Mouse (Mus musculus) CH12.LX (cell line): ENCODE results near the gene Zpr1. TPM values are rescaled to one million over a fixed set of nuclear protein-coding genes. Genes with fewer than 3 reads are reported as not detected.

Source experiments
- DNase-seq: peaks from one replicate; pipeline ENCODE4 v3.0.0-alpha.2; 2013; ENCODE audit errors: extremely low read depth
- H3K27ac ChIP-seq: 2 replicates; pipeline ENCODE4 v1.5.1; 2012; ENCODE audit warnings: low read depth, mild to moderate bottlenecking, control low read depth, moderate library complexity; ENCODE audit not compliant: insufficient read depth
- H3K27me3 ChIP-seq: replicated peaks from 2 replicates; pipeline ENCODE3; 2012; ENCODE audit warnings: inconsistent platforms
- H3K36me3 ChIP-seq, 2 experiments: replicated peaks in 1 of 2; 2 replicates each; pipeline versions ENCODE3 to v1.6.1; 2012; ENCODE audit warnings: inconsistent platforms in 1 of 2, low read length in 1 of 2, mild to moderate bottlenecking in 1 of 2, mixed read lengths in 1 of 2, moderate library complexity in 1 of 2; ENCODE audit not compliant: control insufficient read depth in 1 of 2, insufficient read depth in 1 of 2
- H3K4me1 ChIP-seq, 2 experiments: 2 replicates each; pipeline ENCODE4 v1.6.1; 2012; ENCODE audit warnings: inconsistent platforms in 1 of 2, moderate library complexity in 1 of 2; ENCODE audit not compliant: insufficient read depth in 2 of 2, control insufficient read depth in 1 of 2
- H3K4me2 ChIP-seq: 2 replicates; pipeline ENCODE4 v1.6.1; 2012; ENCODE audit warnings: low read depth, mild to moderate bottlenecking, control low read depth; ENCODE audit not compliant: poor library complexity, insufficient read depth, severe bottlenecking
- H3K4me3 ChIP-seq, 3 experiments: fragments of 150-350 bp in 1 of 3; sonication (generic) in 1 of 3; replicated peaks in 1 of 3; 2 replicates each; pipeline versions ENCODE3 to v1.5.1; 2011 to 2012; ENCODE audit warnings: low read depth in 2 of 3, low read length in 2 of 3, mild to moderate bottlenecking in 2 of 3, moderate library complexity in 2 of 3, control low read depth in 1 of 3, improper control_type of control experiment in 1 of 3, inconsistent platforms in 1 of 3, mixed read lengths in 1 of 3; ENCODE audit not compliant: poor library complexity in 1 of 3
- H3K79me2 ChIP-seq: replicated peaks from 2 replicates; pipeline ENCODE4 v1.6.1; 2012; ENCODE audit warnings: mild to moderate bottlenecking, moderate library complexity; ENCODE audit not compliant: control insufficient read depth, poor library complexity, insufficient read depth, severe bottlenecking; ENCODE audit errors: extremely low read depth
- H3K9ac ChIP-seq: 2 replicates; pipeline ENCODE4 v1.6.1; 2012; ENCODE audit warnings: low read depth, mild to moderate bottlenecking, control low read depth, moderate library complexity; ENCODE audit not compliant: insufficient read depth
- H3K9me3 ChIP-seq: replicated peaks from 2 replicates; pipeline ENCODE3; 2012; ENCODE audit warnings: low read length, inconsistent platforms, mixed read lengths
- CHD2 ChIP-seq: IDR thresholded peaks from 2 replicates; pipeline ENCODE4 v1.6.1; 2011; ENCODE audit warnings: low read length, improper control_type of control experiment
- CTCF ChIP-seq, 2 experiments: IDR thresholded peaks in 1 of 2; conservative IDR thresholded peaks in 1 of 2; 2 replicates each; pipeline ENCODE4 v1.5.1; 2011 to 2012; ENCODE audit warnings: low read depth in 2 of 2, low read length in 2 of 2, improper control_type of control experiment in 1 of 2, inconsistent platforms in 1 of 2, mild to moderate bottlenecking in 1 of 2, moderate library complexity in 1 of 2
- E2F4 ChIP-seq: IDR thresholded peaks from 2 replicates; pipeline ENCODE4 v1.6.1; 2011; ENCODE audit warnings: low read depth, low read length, improper control_type of control experiment; ENCODE audit not compliant: insufficient replicate concordance
- EP300 ChIP-seq: IDR thresholded peaks from 2 replicates; pipeline ENCODE4 v1.6.1; 2011; ENCODE audit warnings: low read length, improper control_type of control experiment
- JUN ChIP-seq: IDR thresholded peaks from 2 replicates; pipeline ENCODE4 v1.6.1; 2011; ENCODE audit warnings: low read depth, mild to moderate bottlenecking, low read length, improper control_type of control experiment, moderate library complexity; ENCODE audit not compliant: insufficient read depth
- KAT2A ChIP-seq: IDR thresholded peaks from 2 replicates; pipeline ENCODE4 v1.6.1; 2012; ENCODE audit warnings: low read length, improper control_type of control experiment, inconsistent platforms; ENCODE audit not compliant: insufficient replicate concordance
- MAFK ChIP-seq: IDR thresholded peaks from 2 replicates; pipeline ENCODE4 v1.6.1; 2011; ENCODE audit warnings: low read length, improper control_type of control experiment; ENCODE audit not compliant: insufficient replicate concordance
- MAX ChIP-seq: IDR thresholded peaks from 2 replicates; pipeline ENCODE4 v1.6.1; 2011; ENCODE audit warnings: low read length, improper control_type of control experiment
- MYC ChIP-seq: IDR thresholded peaks from 2 replicates; pipeline ENCODE4 v1.6.1; 2011; ENCODE audit warnings: low read depth, mild to moderate bottlenecking, improper control_type of control experiment, low read length
- PAX5 ChIP-seq: IDR thresholded peaks from 2 replicates; pipeline ENCODE4 v1.6.1; 2012; ENCODE audit warnings: low read length, inconsistent platforms, mixed read lengths
- POLR2AphosphoS2 ChIP-seq: IDR thresholded peaks from 2 replicates; pipeline ENCODE4 v1.6.1; 2011; ENCODE audit warnings: low read depth, low read length, improper control_type of control experiment
- RAD21 ChIP-seq: IDR thresholded peaks from 2 replicates; pipeline ENCODE4 v1.6.1; 2011; ENCODE audit warnings: low read depth, mild to moderate bottlenecking, low read length, improper control_type of control experiment, moderate library complexity
- RCOR1 ChIP-seq: conservative IDR thresholded peaks from 2 replicates; pipeline ENCODE4 v1.6.1; 2012; ENCODE audit warnings: low read depth, mild to moderate bottlenecking, inconsistent platforms, low read length, improper control_type of control experiment
- SIN3A ChIP-seq: IDR thresholded peaks from 2 replicates; pipeline ENCODE4 v1.6.1; 2012; ENCODE audit warnings: low read length, improper control_type of control experiment, inconsistent platforms
- SMC3 ChIP-seq: IDR thresholded peaks from 2 replicates; pipeline ENCODE4 v1.6.1; 2011; ENCODE audit warnings: low read depth, low read length, improper control_type of control experiment
- TBP ChIP-seq: conservative IDR thresholded peaks from 2 replicates; pipeline ENCODE4 v1.6.1; 2011; ENCODE audit warnings: low read depth, low read length, improper control_type of control experiment
- TCF12 ChIP-seq: IDR thresholded peaks from 2 replicates; pipeline ENCODE4 v1.6.1; 2014; ENCODE audit warnings: low read depth, mild to moderate bottlenecking, inconsistent platforms, low read length, improper control_type of control experiment
- UBTF ChIP-seq: IDR thresholded peaks from 2 replicates; pipeline ENCODE4 v1.6.1; 2012; ENCODE audit warnings: low read depth, mild to moderate bottlenecking, inconsistent platforms, low read length, improper control_type of control experiment, moderate library complexity
- USF1 ChIP-seq: IDR thresholded peaks from 2 replicates; pipeline ENCODE4 v1.6.1; 2014; ENCODE audit warnings: low read depth, mild to moderate bottlenecking, inconsistent platforms, low read length, improper control_type of control experiment
- ZC3H11A ChIP-seq: IDR thresholded peaks from 2 replicates; pipeline ENCODE4 v1.6.1; 2012; ENCODE audit warnings: low read depth, mild to moderate bottlenecking, inconsistent platforms, low read length, improper control_type of control experiment
- ZKSCAN1 ChIP-seq: IDR thresholded peaks from 2 replicates; pipeline ENCODE4 v1.6.1; 2012; ENCODE audit warnings: low read depth, inconsistent platforms, low read length, improper control_type of control experiment, borderline replicate concordance
- ZNF384 ChIP-seq: IDR thresholded peaks from 2 replicates; pipeline ENCODE4 v1.6.1; 2012; ENCODE audit warnings: low read depth, low read length, improper control_type of control experiment, inconsistent platforms
- dilution Hi-C: fragments of 300-500 bp; cut with MboI; formaldehyde crosslinking; loops from 2 replicates; pipeline ENCODE4 v1.14.3; 2020; ENCODE audit warnings: low sequenced_read_pairs; ENCODE audit not compliant: extremely low pct_unique_long_range_greater_than_20kb, extremely low pct_ligation_motif_present
- in situ Hi-C: fragments of 300-500 bp; cut with MboI; formaldehyde crosslinking; loops from 3 replicates; pipeline ENCODE4 v1.14.3; 2019; ENCODE audit warnings: low sequenced_read_pairs, low pct_ligation_motif_present, low pct_unique_long_range_greater_than_20kb, mixed read lengths
- polyA plus RNA-seq: library from polyadenylated mRNA; unstranded; fragments of >175 nt; gene quantifications from 2 replicates; pipeline ENCODE4 v1.2.1, GENCODE M21; 2012; ENCODE audit warnings: low read depth; ENCODE audit not compliant: insufficient read length
- total RNA-seq, 2 experiments: library from RNA; depleted of rRNA; stranded (reverse); fragments of 300-350 nt in 1 of 2; fragments of >200 nt in 1 of 2; gene quantifications; 2 replicates each; pipeline ENCODE4 v1.2.3; 2012 to 2014

The Zpr1 gene
- total and polyA plus RNA-seq, 3 experiments = 46.0 to 108 (median 66.8) TPM

DNA sequence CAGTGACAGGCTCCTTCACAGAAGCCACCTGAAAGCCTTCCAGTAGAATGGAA, 37.4 kb upstream of the Zpr1 start, which contains the start of gene Apoc3:
Apoc3 (minus strand) TSS at position 41 of the 53 bp plus-strand sequence.
- no peak within 1 kb of the TSS for H3K4me3 ChIP-seq
- H3K9me3 ChIP-seq = no peaks in the 10 kb centered on the region
- H3K79me2 ChIP-seq = no peaks in the 10 kb centered on the region
- peaks cover 19% of the 10 kb centered on the region for H3K27me3 ChIP-seq
- H3K9ac ChIP-seq = no peak within 1 kb of the TSS
- H3K4me2 ChIP-seq = no peak within 1 kb of the TSS
- H3K36me3 ChIP-seq = no peaks in the 10 kb centered on the region
- DNase-seq = no peak
- no peaks in the 10 kb centered on the region; a peak in 1 of 4 replicates for H3K4me1 ChIP-seq
- H3K27ac ChIP-seq = no peak within 1 kb of the TSS
- in situ Hi-C loops (no loop called here), dilution Hi-C loops (no loop called here)
- TF ChIP-seq PAX5 (no peak), CTCF (conservative IDR thresholded peaks at IDR 0.05 in 1 of 2, IDR thresholded peaks at IDR 0.05 in 1 of 2; ENCODE audit: low read depth in 2 of 2, low read length in 2 of 2) (no peak), EP300 (no peak), E2F4 (no peak), SMC3 (no peak), JUN (no peak), MYC (no peak), ZNF384 (no peak), UBTF (no peak), SIN3A (no peak), POLR2AphosphoS2 (no peak), MAFK (no peak), ZC3H11A (no peak)

DNA sequence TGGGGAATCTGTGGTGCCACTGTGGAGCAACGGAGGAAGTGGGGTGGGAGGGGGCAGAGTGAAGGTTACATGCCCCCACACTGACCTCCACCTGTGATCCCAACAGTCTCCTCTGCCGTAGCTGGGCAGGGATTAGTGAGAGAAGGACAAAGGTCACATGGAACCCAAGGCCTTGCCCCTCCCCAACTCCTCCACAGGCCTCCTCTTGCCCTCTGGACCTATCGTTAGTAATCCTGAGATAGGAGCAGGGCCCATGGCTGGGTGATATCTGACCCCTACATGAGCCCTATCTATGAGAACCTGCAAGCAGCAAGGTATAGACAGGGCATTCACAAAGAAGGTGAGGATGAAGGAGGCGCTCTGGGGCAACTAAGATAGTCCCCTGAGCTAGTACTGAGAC, 37.2 kb upstream of the Zpr1 start:
- H3K9me3 ChIP-seq = no peaks in the 10 kb centered on the region
- in situ Hi-C loops (no loop called here), dilution Hi-C loops (no loop called here)
- no peaks in the 10 kb centered on the region for H3K36me3 ChIP-seq
- no peak for DNase-seq
- TF ChIP-seq ZKSCAN1 (no peak), TBP (no peak), TCF12 (no peak), RAD21 (no peak), PAX5 (no peak), ZC3H11A (no peak), EP300 (no peak), USF1 (no peak), MAFK (no peak), CHD2 (no peak), MAX (no peak), ZNF384 (no peak), KAT2A (no peak), CTCF (conservative IDR thresholded peaks at IDR 0.05 in 1 of 2, IDR thresholded peaks at IDR 0.05 in 1 of 2; ENCODE audit: low read depth in 2 of 2, low read length in 2 of 2) (no peak), E2F4 (no peak), RCOR1 (no peak), SMC3 (no peak), POLR2AphosphoS2 (no peak)
- peaks cover 21% of the 10 kb centered on the region for H3K27me3 ChIP-seq
- no peak overlapping the region for H3K27ac ChIP-seq
- H3K4me3 ChIP-seq = no peak overlapping the region
- H3K4me2 ChIP-seq = no peak overlapping the region
- no peak overlapping the region for H3K9ac ChIP-seq
- H3K4me1 ChIP-seq = no peaks in the 10 kb centered on the region; a peak in 1 of 4 replicates
- H3K79me2 ChIP-seq = no peaks in the 10 kb centered on the region
